Mouse (Mus musculus) neural tube, embryonic 14.5 days (tissue): ENCODE results near the gene Trip6. TPM values are rescaled to one million over a fixed set of nuclear protein-coding genes. Genes with fewer than 3 reads are reported as not detected.
A peak's percentile ranks its signal among the peaks of the same experiment; 100 is the strongest.

Experiments
- ATAC-seq: fragments of 200-750 bp; cut with Nextera tagmentation; 2 replicates; pipeline ENCODE4 v1.8.0; 2017; ENCODE audit warnings: low read depth, mild to moderate bottlenecking, moderate TSS enrichment, moderate library complexity
- H3K27ac ChIP-seq: fragments of 300-500 bp; sonication (generic); 2 replicates; pipeline ENCODE4 v1.5.1; 2014; ENCODE audit warnings: low read depth, mild to moderate bottlenecking, control low read depth, low read length, moderate library complexity, mixed read lengths
- H3K27me3 ChIP-seq: fragments of 300-500 bp; sonication (generic); 2 replicates; pipeline ENCODE4 v1.6.1; 2014; ENCODE audit warnings: low read length; ENCODE audit not compliant: control insufficient read depth, insufficient read depth
- H3K36me3 ChIP-seq: fragments of 300-500 bp; sonication (generic); 2 replicates; pipeline ENCODE4 v1.6.1; 2014; ENCODE audit warnings: low read length, mixed read lengths; ENCODE audit not compliant: control insufficient read depth, insufficient read depth
- H3K4me1 ChIP-seq: fragments of 300-500 bp; sonication (generic); 2 replicates; pipeline ENCODE4 v1.6.1; 2014; ENCODE audit warnings: low read length; ENCODE audit not compliant: control insufficient read depth, insufficient read depth
- H3K4me2 ChIP-seq: fragments of 300-500 bp; sonication (generic); 2 replicates; pipeline ENCODE4 v1.6.1; 2014; ENCODE audit warnings: mild to moderate bottlenecking, low read depth, low read length, control low read depth
- H3K4me3 ChIP-seq: fragments of 300-500 bp; sonication (generic); 2 replicates; pipeline ENCODE4 v1.5.1; 2014; ENCODE audit warnings: low read depth, low read length, control low read depth, mixed read lengths
- H3K9ac ChIP-seq: fragments of 300-500 bp; sonication (generic); replicated peaks from 2 replicates; pipeline ENCODE4 v1.6.1; 2014; ENCODE audit warnings: low read depth, mild to moderate bottlenecking, control low read depth, low read length, mixed read lengths
- H3K9me3 ChIP-seq: fragments of 300-500 bp; sonication (generic); 2 replicates; pipeline ENCODE4 v1.6.1; 2016; ENCODE audit warnings: low read length; ENCODE audit not compliant: control insufficient read depth
- WGBS: fragments of 180-500 bp; shearing (Covaris S2); extraction: QIAGEN DNeasy Blood & Tissue Kit; methylation state at CpG from one replicate; pipeline ENCODE4 v1.1.7; 2014; 5-methylcytosine and 5-hydroxymethylcytosine counted together
- polyA plus RNA-seq: library from polyadenylated mRNA; unstranded; fragments of >200 nt; fragmentation: Nextera tagmentation; extraction: Ambion mirVana; gene quantifications from 2 replicates; pipeline ENCODE4 v1.2.1, GENCODE M21; 2014

Trip6 gene
- polyA plus RNA-seq, 1 experiment from 2014 or later, result 8.0 TPM

DNA sequence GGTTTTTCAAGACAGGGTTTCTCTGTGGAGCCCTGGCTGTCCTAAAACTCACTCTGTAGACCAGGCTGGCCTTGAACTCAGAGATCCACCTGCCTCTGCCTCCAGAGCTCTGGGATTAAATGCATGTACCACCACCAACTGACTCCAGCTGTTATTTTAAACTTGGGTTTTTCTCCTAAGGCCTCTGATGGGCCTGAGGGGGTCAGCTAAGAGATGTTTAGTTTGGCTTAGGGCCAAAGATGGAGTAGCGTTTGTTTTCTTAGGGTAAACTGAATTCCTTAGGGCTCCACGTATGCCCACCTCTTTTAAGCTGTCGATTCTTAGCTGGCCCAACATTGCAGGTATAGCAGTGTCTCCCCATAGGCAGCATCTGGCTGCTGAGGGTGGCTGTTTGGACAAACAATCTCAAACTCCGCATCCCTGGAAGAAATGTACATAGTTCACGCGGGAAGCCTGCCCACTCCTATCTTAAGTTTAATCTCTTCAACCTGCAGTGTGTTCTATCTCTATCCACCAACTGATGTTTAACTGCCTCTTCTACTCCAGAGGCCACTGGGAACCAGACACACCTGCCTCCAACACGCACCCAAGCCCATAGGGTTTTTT, 28.3 kb upstream of the Trip6 start:
- Histone ChIP-seq H3K4me1 (peaks cover 12% of the 10 kb centered on the region; the same call in 1 of the 2 replicates), H3K9ac (no peak overlapping the region), H3K9me3 (no peaks in the 10 kb centered on the region), H3K27me3 (no peaks in the 10 kb centered on the region), H3K27ac (no peak overlapping the region), H3K36me3 (no peaks in the 10 kb centered on the region), H3K4me2 (no peak overlapping the region), H3K4me3 (no peak overlapping the region)
- ATAC-seq, result no peak
- WGBS, result 84% methylated on average over 7 of the region's 7 CpGs

DNA sequence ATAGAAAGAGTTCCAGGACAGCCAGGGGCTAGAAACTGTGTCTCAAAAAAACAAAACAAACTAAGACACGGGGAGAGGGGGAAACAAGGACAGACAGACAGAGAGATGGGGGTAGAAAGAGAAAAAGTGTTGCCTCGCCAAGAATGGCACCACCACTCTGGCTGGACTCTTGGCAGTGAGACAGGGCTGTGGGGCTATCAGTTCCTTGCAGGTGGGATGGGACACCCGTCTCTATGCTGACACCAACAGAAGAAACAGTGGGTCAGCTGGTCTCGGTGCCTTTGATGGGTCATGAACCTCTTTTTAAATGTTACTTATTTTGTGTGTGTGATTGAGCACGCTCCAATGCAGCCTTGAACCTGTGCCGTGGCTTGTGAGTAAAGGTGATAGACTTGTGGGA, 26.0 kb upstream of the Trip6 start:
- Histone ChIP-seq H3K9me3 (no peaks in the 10 kb centered on the region), H3K9ac (peak overlapping the region; percentile 66; the same call in 1 of the 2 replicates), H3K27me3 (no peaks in the 10 kb centered on the region), H3K4me2 (peak overlapping the region; percentile 88; the same call in 1 of the 2 replicates), H3K4me3 (no peak overlapping the region), H3K36me3 (no peaks in the 10 kb centered on the region), H3K4me1 (peaks cover 12% of the 10 kb centered on the region; the same call in 1 of the 2 replicates), H3K27ac (no peak overlapping the region; the same call in 1 of the 2 replicates)
- no peak for ATAC-seq
- WGBS, result 71% methylated on average over 6 of the region's 6 CpGs

DNA sequence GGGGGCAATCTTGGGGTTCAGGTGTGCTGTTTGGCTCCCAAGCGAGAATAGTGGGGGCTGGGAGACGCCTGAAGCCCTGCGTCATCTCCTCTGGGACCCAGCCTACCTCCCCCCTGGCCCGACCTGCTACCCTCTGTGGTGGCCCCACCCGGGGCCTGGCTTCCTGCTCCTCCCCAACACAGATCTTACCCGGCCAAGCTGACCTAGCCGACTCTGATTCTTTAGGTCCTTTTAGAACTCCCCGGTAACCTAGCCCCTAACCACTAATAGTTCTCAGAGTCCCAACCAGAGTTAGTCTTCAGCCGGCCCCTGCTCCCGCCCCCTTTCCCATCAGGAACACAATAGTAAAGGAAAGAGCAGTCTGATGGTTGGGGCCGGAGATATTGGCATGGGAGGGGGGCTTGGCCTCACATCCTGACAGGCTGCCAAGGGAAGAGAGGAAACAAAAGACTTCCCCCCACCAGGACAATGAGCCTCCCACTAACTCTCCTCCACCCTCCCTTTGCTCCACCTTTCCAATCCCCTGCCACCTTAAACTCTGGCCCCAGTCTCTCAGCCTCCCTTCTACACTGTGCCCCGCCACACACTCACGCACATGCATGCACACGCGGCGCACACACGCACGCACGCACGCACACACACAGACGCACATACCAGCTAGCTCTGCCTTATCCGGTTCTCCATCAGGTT, 25.2 kb upstream of the Trip6 start:
- H3K27ac ChIP-seq, result peak overlapping the region; percentile 72
- 7% methylated on average over 22 of the region's 22 CpGs for WGBS
- no peaks in the 10 kb centered on the region for H3K27me3 ChIP-seq
- peak overlapping the region; percentile 37 for H3K4me3 ChIP-seq
- peaks cover 12% of the 10 kb centered on the region; the same call in 1 of the 2 replicates for H3K4me1 ChIP-seq
- H3K9me3 ChIP-seq, result no peaks in the 10 kb centered on the region
- no peaks in the 10 kb centered on the region for H3K36me3 ChIP-seq
- peak; percentile 69; the same call in 1 of the 2 replicates for ATAC-seq
- peak overlapping the region; percentile 88 for H3K4me2 ChIP-seq
- H3K9ac ChIP-seq, result peak overlapping the region; percentile 66

DNA sequence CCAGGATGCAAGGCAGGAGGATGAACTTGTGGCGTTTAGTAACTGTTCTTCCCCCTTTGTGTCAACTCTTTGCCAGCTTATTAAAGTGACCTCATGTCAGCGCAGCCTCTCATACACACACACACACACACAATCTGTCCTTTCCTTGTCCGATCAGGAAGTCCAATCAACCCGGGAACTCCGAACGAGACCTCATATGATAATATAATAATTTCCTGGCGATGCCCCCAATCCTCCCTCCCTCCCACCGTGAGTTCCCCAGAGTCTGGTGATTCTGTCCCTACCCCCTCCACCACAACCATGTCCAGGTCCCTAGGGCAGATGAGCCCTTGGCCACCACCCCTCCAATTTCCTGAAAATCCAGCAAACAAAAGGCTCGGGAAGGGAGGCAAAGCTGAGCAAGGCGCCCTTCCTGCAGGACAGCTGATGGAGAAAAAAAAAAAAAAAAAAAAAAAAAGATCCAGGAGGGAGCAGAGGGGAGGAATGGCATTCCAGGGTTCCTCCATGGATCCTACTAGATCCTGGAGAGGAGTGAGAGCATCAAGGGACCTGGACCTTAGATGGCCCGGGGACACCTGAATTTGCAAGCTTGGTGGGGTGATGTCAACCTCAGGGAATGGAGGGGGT, 24.6 kb upstream of the Trip6 start:
- WGBS, result under 1% methylated on average over 11 of the region's 11 CpGs
- H3K27ac ChIP-seq, result peak overlapping the region; percentile 72
- H3K9me3 ChIP-seq, result no peaks in the 10 kb centered on the region
- peak; percentile 7; the same call in 1 of the 2 replicates for ATAC-seq
- no peaks in the 10 kb centered on the region for H3K36me3 ChIP-seq
- H3K4me3 ChIP-seq, result peak overlapping the region; percentile 37
- H3K27me3 ChIP-seq, result no peaks in the 10 kb centered on the region
- H3K9ac ChIP-seq, result peak overlapping the region; percentile 66
- peak overlapping the region; percentile 88 for H3K4me2 ChIP-seq
- peaks cover 12% of the 10 kb centered on the region; the same call in 1 of the 2 replicates for H3K4me1 ChIP-seq

DNA sequence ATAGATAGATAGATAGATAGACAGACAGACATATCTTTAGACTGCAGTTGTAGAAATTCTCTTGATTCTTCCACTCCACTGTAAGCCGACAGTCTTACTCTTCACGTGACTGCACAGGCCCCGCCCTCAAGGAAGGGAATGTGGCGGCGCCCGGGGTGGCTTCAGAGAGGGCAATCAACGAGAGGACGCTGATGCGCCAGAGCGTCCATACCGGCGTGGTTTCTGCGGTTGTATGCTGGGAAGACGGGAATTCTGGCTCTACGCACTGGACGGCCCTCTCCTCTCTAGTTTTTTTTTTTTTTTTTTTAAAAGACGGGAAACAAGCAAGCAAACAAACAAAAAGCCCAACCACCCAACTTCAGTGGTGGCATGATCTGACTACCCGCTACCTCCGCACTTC, 24.1 kb upstream of the Trip6 start:
- Histone ChIP-seq H3K9me3 (no peaks in the 10 kb centered on the region), H3K4me1 (peaks cover 12% of the 10 kb centered on the region; the same call in 1 of the 2 replicates), H3K27me3 (no peaks in the 10 kb centered on the region), H3K36me3 (no peaks in the 10 kb centered on the region), H3K4me2 (peak overlapping the region; percentile 88), H3K27ac (peak overlapping the region; percentile 72), H3K9ac (peak overlapping the region; percentile 66), H3K4me3 (peak overlapping the region; percentile 37)
- under 1% methylated on average over 19 of the region's 19 CpGs for WGBS
- peak; percentile 83 for ATAC-seq

DNA sequence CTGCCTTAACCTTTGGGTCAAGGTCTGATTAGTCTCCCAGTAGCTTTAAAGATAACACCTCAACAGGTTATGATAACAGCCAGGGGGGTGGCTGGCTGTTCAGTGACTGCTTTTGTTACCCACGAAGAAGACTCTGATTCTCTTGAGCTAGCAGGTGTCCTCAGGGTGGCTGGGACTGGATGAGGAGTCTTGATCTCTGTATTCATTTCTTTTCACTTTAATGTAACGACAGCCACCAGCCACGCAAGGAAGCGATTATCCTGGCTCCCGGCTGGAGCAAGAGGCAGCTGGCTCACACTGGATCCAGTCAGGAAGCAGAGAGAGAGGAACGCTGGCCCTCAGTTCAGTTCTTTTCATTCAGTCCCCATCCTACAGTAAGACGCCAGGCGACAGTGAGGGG, 23.0 kb upstream of the Trip6 start:
- no peaks in the 10 kb centered on the region for H3K36me3 ChIP-seq
- H3K9ac ChIP-seq, result no peak overlapping the region
- H3K4me2 ChIP-seq, result no peak overlapping the region
- H3K9me3 ChIP-seq, result no peaks in the 10 kb centered on the region
- H3K4me3 ChIP-seq, result no peak overlapping the region
- no peaks in the 10 kb centered on the region for H3K27me3 ChIP-seq
- 67% methylated on average over 8 of the region's 8 CpGs for WGBS
- peaks cover 16% of the 10 kb centered on the region for H3K4me1 ChIP-seq
- no peak for ATAC-seq
- no peak overlapping the region for H3K27ac ChIP-seq

DNA sequence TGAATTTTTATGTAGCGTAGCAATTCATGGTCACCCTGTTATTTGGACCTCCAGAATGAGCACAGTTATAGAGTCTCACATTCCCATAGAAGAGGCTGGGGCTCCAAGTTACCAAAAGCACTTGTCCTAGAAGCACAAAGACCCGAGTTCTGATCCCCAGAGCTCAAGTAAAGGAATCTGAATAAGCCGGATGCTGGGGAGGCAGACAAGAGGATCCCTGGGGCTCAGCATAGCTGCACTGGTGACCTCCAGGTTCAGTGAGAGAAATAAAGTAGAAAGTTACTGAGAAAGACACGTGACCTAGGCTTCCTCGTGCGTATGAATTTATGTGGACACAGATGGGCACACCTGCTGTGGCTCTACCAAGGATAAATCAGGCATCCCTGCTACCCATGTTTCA, 20.9 kb upstream of the Trip6 start:
- no peak overlapping the region for H3K27ac ChIP-seq
- 79% methylated on average over 6 of the region's 6 CpGs for WGBS
- no peaks in the 10 kb centered on the region for H3K9me3 ChIP-seq
- H3K27me3 ChIP-seq, result no peaks in the 10 kb centered on the region
- peaks cover 16% of the 10 kb centered on the region for H3K4me1 ChIP-seq
- no peak overlapping the region for H3K9ac ChIP-seq
- H3K4me3 ChIP-seq, result no peak overlapping the region
- no peak for ATAC-seq
- no peaks in the 10 kb centered on the region for H3K36me3 ChIP-seq
- no peak overlapping the region for H3K4me2 ChIP-seq

DNA sequence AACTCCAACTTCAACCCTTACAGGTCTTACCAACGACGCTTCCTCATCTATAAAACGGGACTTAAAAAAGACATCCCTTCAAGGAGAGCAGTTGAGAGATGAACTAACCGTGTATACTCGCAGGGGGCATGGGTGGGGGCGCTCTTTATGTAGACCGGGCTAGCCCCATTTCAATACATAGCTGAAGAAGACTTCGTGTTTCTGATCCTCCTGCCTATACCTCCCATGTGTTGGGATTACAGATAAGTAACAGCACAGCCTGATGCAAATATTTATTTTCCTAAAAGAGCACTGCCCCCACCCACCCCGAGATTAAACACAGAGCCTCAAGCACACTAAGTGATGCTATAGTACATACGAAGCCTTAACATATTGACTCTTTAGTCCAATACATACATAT, 20.1 kb upstream of the Trip6 start:
- H3K9me3 ChIP-seq, result no peaks in the 10 kb centered on the region
- H3K27ac ChIP-seq, result no peak overlapping the region
- no peak for ATAC-seq
- H3K4me3 ChIP-seq, result no peak overlapping the region
- H3K36me3 ChIP-seq, result no peaks in the 10 kb centered on the region
- peaks cover 11% of the 10 kb centered on the region for H3K4me1 ChIP-seq
- H3K27me3 ChIP-seq, result no peaks in the 10 kb centered on the region
- H3K9ac ChIP-seq, result no peak overlapping the region
- 63% methylated on average over 10 of the region's 10 CpGs for WGBS
- no peak overlapping the region for H3K4me2 ChIP-seq
